Mouse (Mus musculus): ENCODE measurements around the gene Syngap1. TPM values are rescaled to one million over a fixed set of nuclear protein-coding genes. Genes with fewer than 3 reads are reported as not detected.

The Syngap1 gene
- polyA plus RNA-seq, 1 experiment = 5.2 TPM

- H3ac ChIP-seq (ENCODE audit: control insufficient read depth, insufficient read length) = no peak overlapping the region
- no peak overlapping the region for H3K4me2 ChIP-seq (ENCODE audit: low read depth)
- no peak overlapping the region for H3K4me3 ChIP-seq
- no peaks in the 10 kb centered on the region for H3K79me2 ChIP-seq (ENCODE audit: control insufficient read depth, insufficient read depth)
- no peaks in the 10 kb centered on the region for H3K27me3 ChIP-seq (ENCODE audit: control insufficient read depth, insufficient read depth, insufficient read length)
- TF ChIP-seq SRF (IDR thresholded peaks at IDR 0.05; ENCODE audit: control insufficient read depth, insufficient read length, low read depth) (no peak), TCF3 (IDR thresholded peaks at IDR 0.05; ENCODE audit: insufficient read length, low read depth) (no peak), CEBPB (IDR thresholded peaks at IDR 0.05; ENCODE audit: insufficient read depth, poor library complexity, severe bottlenecking) (no peak), MAX (IDR thresholded peaks at IDR 0.05; ENCODE audit: low read depth) (no peak), REST (IDR thresholded peaks at IDR 0.05; ENCODE audit: insufficient read depth, insufficient read length) (no peak), POLR2AphosphoS2 (IDR thresholded peaks at IDR 0.05; ENCODE audit: insufficient read length, low read depth) (no peak), MYOG (IDR thresholded peaks at IDR 0.05; ENCODE audit: control insufficient read depth in 1 of 3, insufficient read depth in 1 of 3, insufficient read length in 2 of 3, low read depth in 2 of 3) (no peak), USF1 (IDR thresholded peaks at IDR 0.05; ENCODE audit: low read depth) (no peak), TCF12 (IDR thresholded peaks at IDR 0.05; ENCODE audit: insufficient read depth, poor library complexity, severe bottlenecking) (no peak), MYOD1 (IDR thresholded peaks at IDR 0.05; ENCODE audit: control insufficient read depth in 1 of 3, insufficient read length in 2 of 3, low read depth in 2 of 3) (no peak), POLR2A (IDR thresholded peaks at IDR 0.05; ENCODE audit: insufficient read length, low read depth) (no peak), E2F4 (IDR thresholded peaks at IDR 0.05; ENCODE audit: insufficient read depth) (no peak)
- H3K36me3 ChIP-seq (ENCODE audit: control insufficient read depth, insufficient read depth) = no peaks in the 10 kb centered on the region
Observed at GRCm38 (mm10) chr17:26995006-26995405, 54.0 kb downstream of the Syngap1 start.

- no peak overlapping the region for H3K4me2 ChIP-seq (ENCODE audit: low read depth)
- no peak overlapping the region for H3K4me3 ChIP-seq
- no peak for TF ChIP-seq MYOD1 (IDR thresholded peaks at IDR 0.05; ENCODE audit: control insufficient read depth in 1 of 3, insufficient read length in 2 of 3, low read depth in 2 of 3)
- no peak for TF ChIP-seq CEBPB (IDR thresholded peaks at IDR 0.05; ENCODE audit: insufficient read depth, poor library complexity, severe bottlenecking)
- no peak for TF ChIP-seq USF1 (IDR thresholded peaks at IDR 0.05; ENCODE audit: low read depth)
- no peak for TF ChIP-seq MAX (IDR thresholded peaks at IDR 0.05; ENCODE audit: low read depth)
- no peak for TF ChIP-seq TCF12 (IDR thresholded peaks at IDR 0.05; ENCODE audit: insufficient read depth, poor library complexity, severe bottlenecking)
- TF ChIP-seq POLR2A (IDR thresholded peaks at IDR 0.05; ENCODE audit: insufficient read length, low read depth) = no peak
- no peak for TF ChIP-seq E2F4 (IDR thresholded peaks at IDR 0.05; ENCODE audit: insufficient read depth)
- TF ChIP-seq REST (IDR thresholded peaks at IDR 0.05; ENCODE audit: insufficient read depth, insufficient read length) = no peak
- TF ChIP-seq MYOG (IDR thresholded peaks at IDR 0.05; ENCODE audit: control insufficient read depth in 1 of 3, insufficient read depth in 1 of 3, insufficient read length in 2 of 3, low read depth in 2 of 3) = no peak
- TF ChIP-seq TCF3 (IDR thresholded peaks at IDR 0.05; ENCODE audit: insufficient read length, low read depth) = no peak
- TF ChIP-seq POLR2AphosphoS2 (IDR thresholded peaks at IDR 0.05; ENCODE audit: insufficient read length, low read depth) = no peak
- TF ChIP-seq SRF (IDR thresholded peaks at IDR 0.05; ENCODE audit: control insufficient read depth, insufficient read length, low read depth) = no peak
- no peaks in the 10 kb centered on the region for H3K36me3 ChIP-seq (ENCODE audit: control insufficient read depth, insufficient read depth)
- no peaks in the 10 kb centered on the region for H3K27me3 ChIP-seq (ENCODE audit: control insufficient read depth, insufficient read depth, insufficient read length)
- no peaks in the 10 kb centered on the region for H3K79me2 ChIP-seq (ENCODE audit: control insufficient read depth, insufficient read depth)
- H3ac ChIP-seq (ENCODE audit: control insufficient read depth, insufficient read length) = no peak overlapping the region
Observed at GRCm38 (mm10) chr17:26995562-26995961, 54.5 kb downstream of the Syngap1 start.

- Histone ChIP-seq H3K36me3 (ENCODE audit: control insufficient read depth, insufficient read depth) (no peaks in the 10 kb centered on the region), H3K79me2 (ENCODE audit: control insufficient read depth, insufficient read depth) (no peaks in the 10 kb centered on the region), H3K27me3 (ENCODE audit: control insufficient read depth, insufficient read depth, insufficient read length) (no peaks in the 10 kb centered on the region), H3ac (ENCODE audit: control insufficient read depth, insufficient read length) (no peak overlapping the region), H3K4me2 (ENCODE audit: low read depth) (no peak overlapping the region), H3K4me3 (no peak overlapping the region)
- TF ChIP-seq E2F4 (IDR thresholded peaks at IDR 0.05; ENCODE audit: insufficient read depth) (no peak), SRF (IDR thresholded peaks at IDR 0.05; ENCODE audit: control insufficient read depth, insufficient read length, low read depth) (no peak), TCF12 (IDR thresholded peaks at IDR 0.05; ENCODE audit: insufficient read depth, poor library complexity, severe bottlenecking) (no peak), MYOD1 (IDR thresholded peaks at IDR 0.05; ENCODE audit: control insufficient read depth in 1 of 3, insufficient read length in 2 of 3, low read depth in 2 of 3) (no peak), MAX (IDR thresholded peaks at IDR 0.05; ENCODE audit: low read depth) (no peak), POLR2AphosphoS2 (IDR thresholded peaks at IDR 0.05; ENCODE audit: insufficient read length, low read depth) (no peak), MYOG (IDR thresholded peaks at IDR 0.05; ENCODE audit: control insufficient read depth in 1 of 3, insufficient read depth in 1 of 3, insufficient read length in 2 of 3, low read depth in 2 of 3) (no peak), CEBPB (IDR thresholded peaks at IDR 0.05; ENCODE audit: insufficient read depth, poor library complexity, severe bottlenecking) (no peak), REST (IDR thresholded peaks at IDR 0.05; ENCODE audit: insufficient read depth, insufficient read length) (no peak), POLR2A (IDR thresholded peaks at IDR 0.05; ENCODE audit: insufficient read length, low read depth) (no peak), USF1 (IDR thresholded peaks at IDR 0.05; ENCODE audit: low read depth) (no peak), TCF3 (IDR thresholded peaks at IDR 0.05; ENCODE audit: insufficient read length, low read depth) (no peak)
Observed at GRCm38 (mm10) chr17:26997661-26998060, 56.6 kb downstream of the Syngap1 start.

- Histone ChIP-seq H3K4me2 (ENCODE audit: low read depth) (no peak overlapping the region), H3K27me3 (ENCODE audit: control insufficient read depth, insufficient read depth, insufficient read length) (no peaks in the 10 kb centered on the region)
- TF ChIP-seq E2F4 (IDR thresholded peaks at IDR 0.05; ENCODE audit: insufficient read depth) (no peak), MAX (IDR thresholded peaks at IDR 0.05; ENCODE audit: low read depth) (no peak), POLR2AphosphoS2 (IDR thresholded peaks at IDR 0.05; ENCODE audit: insufficient read length, low read depth) (no peak), REST (IDR thresholded peaks at IDR 0.05; ENCODE audit: insufficient read depth, insufficient read length) (no peak), TCF3 (IDR thresholded peaks at IDR 0.05; ENCODE audit: insufficient read length, low read depth) (no peak), POLR2A (IDR thresholded peaks at IDR 0.05; ENCODE audit: insufficient read length, low read depth) (no peak), SRF (IDR thresholded peaks at IDR 0.05; ENCODE audit: control insufficient read depth, insufficient read length, low read depth) (no peak), CEBPB (IDR thresholded peaks at IDR 0.05; ENCODE audit: insufficient read depth, poor library complexity, severe bottlenecking) (no peak), MYOG (IDR thresholded peaks at IDR 0.05; ENCODE audit: control insufficient read depth in 1 of 3, insufficient read depth in 1 of 3, insufficient read length in 2 of 3, low read depth in 2 of 3) (no peak), TCF12 (IDR thresholded peaks at IDR 0.05; ENCODE audit: insufficient read depth, poor library complexity, severe bottlenecking) (no peak), MYOD1 (IDR thresholded peaks at IDR 0.05; ENCODE audit: control insufficient read depth in 1 of 3, insufficient read length in 2 of 3, low read depth in 2 of 3) (no peak), USF1 (IDR thresholded peaks at IDR 0.05; ENCODE audit: low read depth) (no peak)
Observed at GRCm38 (mm10) chr17:26998283-26998682, 57.2 kb downstream of the Syngap1 start.

More at GRCm38 (mm10) chr17:26998283-26998682, 57.2 kb downstream of the Syngap1 start:
- Histone ChIP-seq H3K4me3 (no peak overlapping the region), H3K36me3 (ENCODE audit: control insufficient read depth, insufficient read depth) (no peaks in the 10 kb centered on the region), H3K79me2 (ENCODE audit: control insufficient read depth, insufficient read depth) (no peaks in the 10 kb centered on the region), H3ac (ENCODE audit: control insufficient read depth, insufficient read length) (no peak overlapping the region)

All from myocyte (in vitro differentiated cells).